Mouse (Mus musculus): ENCODE results near the gene Asf1b. TPM values are rescaled to one million over a fixed set of nuclear protein-coding genes. Genes with fewer than 3 reads are reported as not detected.

The Asf1b gene
- polyA plus RNA-seq (2014; fragmentation: Nextera tagmentation; extraction: Ambion mirVana): 68.2 and 71.4 TPM in 2 replicates

GRCm38 (mm10) chr8:83955106-83955957 is at the start of gene Asf1b, which contains the start of gene Gm10644:
Asf1b (plus strand) TSS chr8:83955507.
Gm10644 (minus strand) TSS chr8:83955205.
- no peak within 1 kb of the TSS for H3K27ac ChIP-seq (ENCODE audit: low read depth, low read length)
- WGBS: under 1% methylated on average over 75 of the region's 75 CpGs
- no peaks in the 10 kb centered on the region for H3K9me3 ChIP-seq (ENCODE audit: control insufficient read depth, low read length)
- peak; percentile 99 for ATAC-seq (ENCODE audit: low FRiP score, low TSS enrichment)
- peaks cover 18% of the 10 kb centered on the region for H3K4me1 ChIP-seq (ENCODE audit: control insufficient read depth, insufficient read depth, low read length)
- H3K4me2 ChIP-seq (replicated peaks; ENCODE audit: low read depth, low read length): peak within 1 kb of the TSS; percentile 91
- peak within 1 kb of the TSS; percentile 79 for H3K4me3 ChIP-seq (ENCODE audit: low read length)
- H3K36me3 ChIP-seq (ENCODE audit: control insufficient read depth, insufficient read depth, low read length): no peaks in the 10 kb centered on the region
- peak within 1 kb of the TSS; percentile 68 for H3K9ac ChIP-seq (ENCODE audit: low read depth, low read length)
- no peaks in the 10 kb centered on the region for H3K27me3 ChIP-seq (ENCODE audit: control insufficient read depth, insufficient read depth, low read length)

DNA sequence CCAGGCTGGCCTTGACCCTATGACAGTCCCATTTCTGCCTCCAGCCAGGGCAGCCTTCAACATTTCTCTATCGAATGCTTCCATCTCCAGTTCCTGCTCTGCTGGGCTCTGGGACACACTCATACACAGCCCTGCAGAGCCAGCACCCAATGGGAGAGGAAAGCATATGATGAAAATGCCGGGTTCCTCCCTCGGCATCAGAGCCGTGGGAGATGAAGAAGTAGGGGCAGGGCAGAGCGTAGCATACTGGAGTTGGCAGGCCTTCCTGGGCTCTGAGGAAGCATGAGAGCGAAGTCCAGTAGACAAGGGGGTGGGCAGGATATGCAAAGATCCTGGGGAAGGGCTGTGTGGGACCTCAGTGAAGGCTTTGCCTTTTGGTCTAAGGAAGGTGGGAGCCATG is 46.7 kb upstream of the Asf1b start:
- WGBS: 71% methylated on average over 6 of the region's 6 CpGs
- H3K9me3 ChIP-seq (ENCODE audit: control insufficient read depth, low read length): no peaks in the 10 kb centered on the region
- no peak overlapping the region for H3K4me2 ChIP-seq (replicated peaks; ENCODE audit: low read depth, low read length)
- no peak overlapping the region for H3K9ac ChIP-seq (ENCODE audit: low read depth, low read length)
- no peaks in the 10 kb centered on the region for H3K27me3 ChIP-seq (ENCODE audit: control insufficient read depth, insufficient read depth, low read length)
- H3K4me1 ChIP-seq (ENCODE audit: control insufficient read depth, insufficient read depth, low read length): peaks cover 43% of the 10 kb centered on the region
- peaks cover 7% of the 10 kb centered on the region; the same call in 1 of the 2 replicates for H3K36me3 ChIP-seq (ENCODE audit: control insufficient read depth, insufficient read depth, low read length)
- ATAC-seq (ENCODE audit: low FRiP score, low TSS enrichment): no peak
- H3K4me3 ChIP-seq (ENCODE audit: low read length): no peak overlapping the region
- H3K27ac ChIP-seq (ENCODE audit: low read depth, low read length): no peak overlapping the region

DNA sequence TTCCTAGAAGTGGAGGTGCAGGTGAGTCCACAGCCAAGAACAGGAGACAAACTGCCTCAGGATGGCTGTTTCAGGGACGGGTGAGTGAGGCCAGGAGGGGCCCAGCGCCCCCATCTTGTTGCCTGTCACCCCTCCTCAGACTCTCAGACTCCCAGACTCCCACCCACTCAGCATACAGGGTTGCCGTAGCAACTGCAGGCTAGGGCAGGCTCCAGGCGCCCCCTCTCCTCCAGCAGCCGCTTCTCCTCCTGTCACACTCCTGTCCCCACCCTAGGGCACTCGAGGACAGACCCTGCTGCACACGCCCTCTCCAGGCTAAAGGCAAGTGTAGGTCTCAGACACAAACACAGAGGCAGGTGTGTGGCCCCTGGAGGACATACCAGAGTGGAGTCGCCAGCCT is 46.0 kb upstream of the Asf1b start:
- H3K4me1 ChIP-seq (ENCODE audit: control insufficient read depth, insufficient read depth, low read length): peaks cover 35% of the 10 kb centered on the region; the same call in 1 of the 2 replicates
- 40% methylated on average over 8 of the region's 8 CpGs for WGBS
- H3K36me3 ChIP-seq (ENCODE audit: control insufficient read depth, insufficient read depth, low read length): peaks cover 7% of the 10 kb centered on the region; the same call in 1 of the 2 replicates
- H3K27me3 ChIP-seq (ENCODE audit: control insufficient read depth, insufficient read depth, low read length): no peaks in the 10 kb centered on the region
- no peak overlapping the region for H3K9ac ChIP-seq (ENCODE audit: low read depth, low read length)
- 0 out of 2 replicates have a peak, but pooled peaks have one; percentile 20 for ATAC-seq (ENCODE audit: low FRiP score, low TSS enrichment)
- no peak overlapping the region for H3K27ac ChIP-seq (ENCODE audit: low read depth, low read length)
- no peaks in the 10 kb centered on the region for H3K9me3 ChIP-seq (ENCODE audit: control insufficient read depth, low read length)
- no peak overlapping the region for H3K4me3 ChIP-seq (ENCODE audit: low read length)
- no peak overlapping the region for H3K4me2 ChIP-seq (replicated peaks; ENCODE audit: low read depth, low read length)

DNA sequence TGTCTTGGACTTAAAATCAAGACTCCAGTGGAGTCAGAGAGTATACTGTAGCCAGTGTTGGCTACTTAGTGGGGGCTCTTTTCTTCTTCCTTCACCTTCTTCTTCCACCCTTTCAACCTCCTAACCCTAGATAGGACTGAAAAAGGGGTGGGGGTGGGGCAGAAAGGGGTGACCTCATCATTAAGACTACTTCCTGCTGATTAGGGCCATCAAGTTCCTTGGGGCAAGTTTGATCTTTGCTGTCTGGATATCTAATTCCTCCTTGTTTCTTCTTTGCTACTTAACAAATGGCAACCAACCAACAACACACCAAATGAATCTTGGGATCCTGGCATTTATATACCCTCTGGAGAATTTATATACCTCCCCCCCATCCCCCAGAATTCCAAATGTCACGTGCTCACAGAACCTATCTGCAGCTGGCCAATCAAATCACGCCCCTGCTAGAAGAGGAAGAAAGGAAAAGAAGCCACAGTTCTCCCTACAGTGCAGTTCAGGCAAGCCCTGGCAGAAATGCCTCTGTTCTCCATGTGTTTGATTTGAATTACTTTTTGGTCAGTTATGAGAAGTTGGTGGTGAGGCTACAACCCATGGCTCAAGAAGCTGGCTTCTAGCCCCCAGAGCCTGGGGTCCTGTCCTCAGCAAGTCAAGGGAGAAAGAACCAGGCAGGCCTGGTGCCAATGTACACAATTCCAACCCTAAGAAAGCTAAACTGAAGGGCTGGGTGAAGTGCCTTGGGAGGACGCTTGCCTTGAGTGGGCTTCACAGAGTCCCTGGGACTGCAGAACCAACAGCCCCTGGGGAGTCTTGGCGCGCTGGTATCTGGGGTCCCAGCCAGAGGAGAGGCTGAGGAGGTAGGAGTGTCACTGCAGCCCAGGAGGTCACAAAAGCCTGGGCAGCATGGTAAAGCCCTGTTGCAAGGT is 43.2 kb upstream of the Asf1b start:
- H3K4me3 ChIP-seq (ENCODE audit: low read length): no peak overlapping the region
- no peak for ATAC-seq (ENCODE audit: low FRiP score, low TSS enrichment)
- 64% methylated on average over 5 of the region's 5 CpGs for WGBS
- H3K9ac ChIP-seq (ENCODE audit: low read depth, low read length): no peak overlapping the region
- H3K9me3 ChIP-seq (ENCODE audit: control insufficient read depth, low read length): no peaks in the 10 kb centered on the region
- H3K36me3 ChIP-seq (ENCODE audit: control insufficient read depth, insufficient read depth, low read length): peaks cover 2% of the 10 kb centered on the region; the same call in 1 of the 2 replicates
- no peak overlapping the region for H3K4me2 ChIP-seq (replicated peaks; ENCODE audit: low read depth, low read length)
- no peak overlapping the region for H3K27ac ChIP-seq (ENCODE audit: low read depth, low read length)
- no peaks in the 10 kb centered on the region for H3K27me3 ChIP-seq (ENCODE audit: control insufficient read depth, insufficient read depth, low read length)
- peaks cover 33% of the 10 kb centered on the region for H3K4me1 ChIP-seq (ENCODE audit: control insufficient read depth, insufficient read depth, low read length)

DNA sequence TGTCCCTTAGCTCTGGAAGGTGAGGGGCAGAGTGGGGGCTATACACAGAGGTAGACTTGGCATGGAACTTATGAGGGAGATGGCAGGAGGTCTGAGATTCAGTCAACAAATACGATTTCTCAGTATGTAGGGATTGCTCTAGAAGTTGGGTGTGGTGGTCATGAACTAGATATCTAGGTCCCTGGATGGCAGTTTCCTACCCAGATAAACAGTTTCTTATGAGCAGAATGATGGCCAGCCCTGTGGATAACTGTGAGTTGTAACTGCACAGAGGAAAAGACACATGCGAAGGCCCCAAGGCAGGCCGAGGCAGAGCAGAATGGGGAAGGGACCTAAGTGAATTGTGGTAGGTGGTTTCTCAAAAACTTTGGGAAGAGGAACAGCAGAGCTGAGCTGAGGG is 41.1 kb upstream of the Asf1b start:
- WGBS: 83% methylated on average over 3 of the region's 3 CpGs
- no peaks in the 10 kb centered on the region for H3K27me3 ChIP-seq (ENCODE audit: control insufficient read depth, insufficient read depth, low read length)
- no peak overlapping the region for H3K9ac ChIP-seq (ENCODE audit: low read depth, low read length)
- H3K9me3 ChIP-seq (ENCODE audit: control insufficient read depth, low read length): no peaks in the 10 kb centered on the region
- no peak overlapping the region for H3K27ac ChIP-seq (ENCODE audit: low read depth, low read length)
- H3K4me3 ChIP-seq (ENCODE audit: low read length): no peak overlapping the region
- H3K4me2 ChIP-seq (replicated peaks; ENCODE audit: low read depth, low read length): no peak overlapping the region
- H3K4me1 ChIP-seq (ENCODE audit: control insufficient read depth, insufficient read depth, low read length): peaks cover 25% of the 10 kb centered on the region
- ATAC-seq (ENCODE audit: low FRiP score, low TSS enrichment): no peak
- H3K36me3 ChIP-seq (ENCODE audit: control insufficient read depth, insufficient read depth, low read length): peaks cover 12% of the 10 kb centered on the region; the same call in 1 of the 2 replicates

GRCm38 (mm10) chr8:83914860-83915259 is 40.4 kb upstream of the Asf1b start:
- WGBS: 63% methylated on average over 5 of the region's 5 CpGs
- ATAC-seq (ENCODE audit: low FRiP score, low TSS enrichment): no peak
- no peak overlapping the region for H3K9ac ChIP-seq (ENCODE audit: low read depth, low read length)

GRCm38 (mm10) chr8:83916015-83916414 is 39.3 kb upstream of the Asf1b start:
- no peak for ATAC-seq (ENCODE audit: low FRiP score, low TSS enrichment)
- Histone ChIP-seq H3K9ac (ENCODE audit: low read depth, low read length) (no peak overlapping the region), H3K27ac (ENCODE audit: low read depth, low read length) (no peak overlapping the region), H3K9me3 (ENCODE audit: control insufficient read depth, low read length) (no peaks in the 10 kb centered on the region), H3K27me3 (ENCODE audit: control insufficient read depth, insufficient read depth, low read length) (no peaks in the 10 kb centered on the region), H3K4me1 (ENCODE audit: control insufficient read depth, insufficient read depth, low read length) (peaks cover 22% of the 10 kb centered on the region), H3K4me2 (replicated peaks; ENCODE audit: low read depth, low read length) (no peak overlapping the region), H3K4me3 (ENCODE audit: low read length) (no peak overlapping the region), H3K36me3 (ENCODE audit: control insufficient read depth, insufficient read depth, low read length) (peaks cover 28% of the 10 kb centered on the region)
- 86% methylated on average over 5 of the region's 5 CpGs for WGBS

More at GRCm38 (mm10) chr8:83914860-83915259, 40.4 kb upstream of the Asf1b start:
- Histone ChIP-seq H3K27me3 (ENCODE audit: control insufficient read depth, insufficient read depth, low read length) (no peaks in the 10 kb centered on the region), H3K27ac (ENCODE audit: low read depth, low read length) (no peak overlapping the region), H3K4me2 (replicated peaks; ENCODE audit: low read depth, low read length) (no peak overlapping the region), H3K4me1 (ENCODE audit: control insufficient read depth, insufficient read depth, low read length) (peaks cover 22% of the 10 kb centered on the region), H3K9me3 (ENCODE audit: control insufficient read depth, low read length) (no peaks in the 10 kb centered on the region), H3K36me3 (ENCODE audit: control insufficient read depth, insufficient read depth, low read length) (peaks cover 17% of the 10 kb centered on the region; the same call in 1 of the 2 replicates), H3K4me3 (ENCODE audit: low read length) (no peak overlapping the region)

GRCm38 (mm10) chr8:83917566-83917965 is 37.7 kb upstream of the Asf1b start:
- Histone ChIP-seq H3K4me3 (ENCODE audit: low read length) (no peak overlapping the region), H3K9me3 (ENCODE audit: control insufficient read depth, low read length) (no peaks in the 10 kb centered on the region), H3K9ac (ENCODE audit: low read depth, low read length) (no peak overlapping the region), H3K27ac (ENCODE audit: low read depth, low read length) (no peak overlapping the region), H3K4me1 (ENCODE audit: control insufficient read depth, insufficient read depth, low read length) (peaks cover 9% of the 10 kb centered on the region), H3K27me3 (ENCODE audit: control insufficient read depth, insufficient read depth, low read length) (no peaks in the 10 kb centered on the region), H3K36me3 (ENCODE audit: control insufficient read depth, insufficient read depth, low read length) (peaks cover 38% of the 10 kb centered on the region), H3K4me2 (replicated peaks; ENCODE audit: low read depth, low read length) (no peak overlapping the region)
- WGBS: 82% methylated on average over 6 of the region's 6 CpGs
- no peak for ATAC-seq (ENCODE audit: low FRiP score, low TSS enrichment)

All from kidney, embryonic 14.5 days (tissue).